Mouse (Mus musculus) T-helper 2 cell (primary cell): ENCODE measurements at regions not wholly inside any gene's neighbourhood (a gene's known extent, or its start where the extent isn't known, plus 50 kb on each side); places are given as distances from the start of the nearest gene placed in this dataset.

Experiments used
- in situ Hi-C: fragments of 300-600 bp; cut with MboI, MseI; formaldehyde crosslinking; loops from one replicate; pipeline ENCODE4 v1.15.1; 2025; ENCODE audit warnings: high pct_unique_total_duplicates

- in situ Hi-C loops: no loop called here
Observed at GRCm38 (mm10) chr12:79968676-79969075, 144.1 kb downstream of the Zfp36l1 start.

- in situ Hi-C loops: no loop called here
Observed at GRCm38 (mm10) chr12:79967491-79968255, 145.1 kb downstream of the Zfp36l1 start.

- in situ Hi-C loops: no loop called here
Observed at GRCm38 (mm10) chr12:79966621-79967490, 146.0 kb downstream of the Zfp36l1 start.

GRCm38 (mm10) chr12:79966289-79966615 is 146.6 kb downstream of the Zfp36l1 start:
- in situ Hi-C loops: no loop called here

- in situ Hi-C loops: no loop called here
Observed at GRCm38 (mm10) chr12:79965471-79966288, 147.1 kb downstream of the Zfp36l1 start.

GRCm38 (mm10) chr12:79963443-79964025 is 149.3 kb downstream of the Zfp36l1 start:
- in situ Hi-C loops: no loop called here

- in situ Hi-C loops: no loop called here
Observed at GRCm38 (mm10) chr12:79962649-79963236, 150.1 kb downstream of the Zfp36l1 start.

GRCm38 (mm10) chr12:79961881-79962280 is 150.9 kb downstream of the Zfp36l1 start:
- in situ Hi-C loops: no loop called here

GRCm38 (mm10) chr12:79961076-79961475 is 151.7 kb downstream of the Zfp36l1 start:
- in situ Hi-C loops: no loop called here

- in situ Hi-C loops: no loop called here
Observed at GRCm38 (mm10) chr12:79960446-79960845, 152.4 kb downstream of the Zfp36l1 start.

GRCm38 (mm10) chr12:79959540-79960305 is 153.1 kb downstream of the Zfp36l1 start:
- in situ Hi-C loops: no loop called here

GRCm38 (mm10) chr12:79957211-79957610 is 155.6 kb downstream of the Zfp36l1 start:
- in situ Hi-C loops: no loop called here

GRCm38 (mm10) chr12:79956351-79956750 is 156.5 kb downstream of the Zfp36l1 start:
- in situ Hi-C loops: no loop called here

- in situ Hi-C loops: no loop called here
Observed at GRCm38 (mm10) chr12:79955501-79955900, 157.3 kb downstream of the Zfp36l1 start.

GRCm38 (mm10) chr12:79950579-79951112 is 162.2 kb downstream of the Zfp36l1 start:
- in situ Hi-C loops: no loop called here

GRCm38 (mm10) chr12:79949101-79949824 is 163.6 kb downstream of the Zfp36l1 start:
- in situ Hi-C loops: no loop called here

GRCm38 (mm10) chr12:79947574-79947973 is 165.2 kb downstream of the Zfp36l1 start:
- in situ Hi-C loops: no loop called here

- in situ Hi-C loops: no loop called here
Observed at GRCm38 (mm10) chr12:79946777-79947176, 166.0 kb downstream of the Zfp36l1 start.

GRCm38 (mm10) chr12:79945899-79946298 is 166.9 kb downstream of the Zfp36l1 start:
- in situ Hi-C loops: no loop called here
